Mouse (Mus musculus) mouse trophoblast stem cell (cell line): ENCODE results near the gene Rpl10a.
"Not testable (repeated sequence)": the region's sequence is repeated elsewhere in the genome, so short reads cannot be mapped to it uniquely, and the experiment has no call there.

Experiments used
- in situ Hi-C, 2 experiments: fragments of 300-500 bp; cut with MseI, MboI; formaldehyde crosslinking; loops; 2 replicates in 1 of 2; 3 replicates in 1 of 2; pipeline ENCODE4 v1.15.1; 2025

Rpl10a gene

DNA sequence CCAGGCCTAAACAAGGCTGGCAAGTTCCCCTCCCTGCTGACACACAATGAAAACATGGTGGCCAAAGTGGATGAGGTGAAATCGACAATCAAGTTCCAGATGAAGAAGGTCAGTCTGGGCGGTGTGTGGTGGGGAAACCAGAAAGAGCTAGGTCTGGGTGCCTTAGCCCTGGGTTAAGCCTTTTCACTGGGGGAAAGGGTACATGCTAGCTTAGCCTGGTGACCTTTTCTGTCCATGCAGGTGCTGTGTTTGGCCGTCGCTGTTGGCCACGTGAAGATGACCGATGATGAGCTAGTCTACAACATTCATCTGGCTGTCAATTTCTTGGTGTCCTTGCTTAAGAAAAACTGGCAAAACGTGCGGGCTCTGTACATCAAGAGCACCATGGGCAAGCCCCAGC, 2.3 kb downstream of the Rpl10a start:
- in situ Hi-C loops: not testable (repeated sequence)

DNA sequence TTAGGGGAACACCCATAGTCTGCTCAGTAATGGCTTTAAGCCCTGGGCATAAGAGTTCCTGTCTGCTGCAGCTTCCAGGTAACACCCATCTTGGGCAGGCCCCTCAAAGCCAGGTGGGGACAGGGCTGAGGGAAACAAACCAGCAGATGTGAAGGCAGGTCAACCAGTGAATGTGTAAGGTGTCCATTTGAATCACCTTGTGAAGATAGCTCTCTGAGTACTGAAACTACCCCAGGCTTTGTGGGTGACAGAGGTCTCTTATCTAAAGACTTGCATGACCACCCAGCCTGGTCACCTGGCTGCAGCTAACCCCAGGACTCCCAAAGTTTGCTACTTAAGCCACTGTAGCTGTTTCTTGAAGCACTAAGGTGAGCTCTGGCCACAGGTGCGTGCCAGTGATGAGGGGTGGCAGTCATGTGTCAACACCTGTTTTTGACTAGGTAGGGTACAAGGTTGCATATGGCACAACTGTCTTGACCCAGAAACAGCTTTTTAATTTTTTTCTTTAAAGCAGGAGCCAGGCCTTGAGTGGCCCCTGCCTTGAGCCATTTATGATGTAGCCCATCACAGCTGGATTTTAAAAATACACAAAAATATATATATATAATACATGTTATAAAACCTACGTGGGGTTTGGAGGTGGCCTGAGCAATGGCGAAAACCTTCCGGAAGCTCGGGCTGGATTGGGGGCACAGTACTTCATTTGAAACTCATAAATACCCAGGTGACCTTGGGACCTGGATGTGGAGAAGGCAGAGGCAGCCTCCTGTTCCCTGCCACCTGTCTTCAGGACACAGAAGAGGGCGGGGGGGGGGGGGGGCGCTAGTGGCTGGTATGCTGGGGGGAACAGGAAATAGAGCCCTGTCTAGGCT, 3.2 kb downstream of the Rpl10a start:
- in situ Hi-C loops: no loop called here

DNA sequence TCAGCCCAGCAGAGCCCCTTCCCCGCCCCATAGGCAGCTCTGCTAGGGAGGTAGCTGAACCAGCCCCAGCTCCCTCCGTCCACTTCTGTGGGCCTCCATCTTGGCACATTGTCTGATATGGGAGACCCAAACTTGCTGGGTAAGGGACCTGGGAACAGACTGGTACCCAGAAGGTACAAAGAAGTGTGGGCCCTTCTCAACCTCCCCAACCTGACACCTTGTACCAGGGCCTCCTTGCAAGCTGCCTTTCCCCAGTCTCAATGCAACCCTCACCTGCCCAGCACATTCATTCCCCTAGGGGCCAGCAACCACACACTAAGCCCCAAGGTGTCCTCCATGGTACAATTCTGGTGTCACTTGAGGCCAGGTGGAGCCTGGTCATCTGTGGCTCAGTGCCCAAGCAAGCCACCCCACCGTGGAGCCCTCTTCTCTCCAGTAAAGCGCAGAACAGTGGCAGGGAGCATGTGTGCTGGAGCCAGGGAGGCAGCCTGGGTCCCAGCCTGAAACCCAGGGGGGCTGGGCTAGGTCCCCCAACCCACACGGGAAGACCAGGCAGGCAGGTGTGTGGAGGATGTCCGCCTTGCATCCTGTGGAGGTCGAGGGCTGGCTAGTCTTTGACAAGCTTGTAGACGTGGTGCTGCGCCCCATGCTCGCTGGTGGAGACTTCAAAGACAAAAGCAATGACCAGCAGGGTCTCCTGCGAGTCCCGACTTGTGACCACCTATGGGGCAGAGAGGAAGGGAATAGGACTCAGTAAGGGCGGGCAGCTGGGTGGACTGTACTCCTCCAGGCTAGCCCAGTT, 4.0 kb downstream of the Rpl10a start:
- in situ Hi-C loops: no loop called here

DNA sequence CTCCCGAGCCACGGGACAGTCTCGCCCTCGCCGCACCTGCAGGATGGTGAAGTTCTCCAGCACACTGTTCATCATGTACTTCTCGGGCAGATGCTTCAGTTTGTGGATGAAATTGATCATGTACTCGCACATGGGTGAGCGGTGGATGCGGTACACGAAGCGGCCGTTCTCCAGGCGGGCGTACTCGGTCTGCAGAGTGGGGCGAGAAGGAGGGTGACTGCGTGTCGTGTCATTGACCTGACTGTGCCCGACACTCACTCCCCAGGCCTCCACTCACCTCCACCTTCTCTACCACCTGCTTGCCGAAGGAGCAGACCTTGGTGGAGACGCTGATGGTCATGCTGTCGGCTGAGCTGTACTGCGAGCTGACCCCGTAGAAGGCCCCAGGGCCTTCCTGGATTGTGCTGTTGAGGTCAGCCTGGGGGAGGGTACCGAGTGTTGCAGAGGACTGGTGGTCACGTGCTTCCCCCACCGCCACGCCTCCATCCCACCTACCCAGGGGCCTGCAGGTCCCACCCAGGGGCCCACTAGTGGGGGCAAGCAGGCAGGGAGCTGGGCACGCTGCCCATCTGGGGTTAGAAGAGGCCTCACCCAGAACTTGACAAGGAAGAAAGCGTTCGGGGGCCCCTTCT, 4.8 kb downstream of the Rpl10a start:
- in situ Hi-C loops: no loop called here

DNA sequence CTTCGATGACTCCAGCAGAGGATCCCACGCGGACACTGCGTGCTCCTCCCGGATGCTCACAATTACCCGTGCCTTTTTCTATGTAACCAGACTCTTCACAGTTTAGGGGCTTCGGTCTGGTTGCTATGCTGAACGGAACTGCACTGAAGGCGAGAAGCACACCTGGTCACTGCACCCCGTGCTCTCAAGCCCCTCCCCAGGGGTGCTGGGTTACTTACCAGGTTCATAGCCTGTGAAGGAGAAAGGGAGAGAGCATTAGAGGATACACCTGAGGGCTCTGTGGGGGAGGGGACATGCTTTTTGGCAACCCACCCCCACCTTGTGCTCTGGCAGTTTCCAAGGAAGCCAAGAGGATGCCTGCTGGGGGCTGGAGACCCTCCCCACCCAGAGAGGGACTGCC, 7.0 kb downstream of the Rpl10a start:
- in situ Hi-C loops: no loop called here

DNA sequence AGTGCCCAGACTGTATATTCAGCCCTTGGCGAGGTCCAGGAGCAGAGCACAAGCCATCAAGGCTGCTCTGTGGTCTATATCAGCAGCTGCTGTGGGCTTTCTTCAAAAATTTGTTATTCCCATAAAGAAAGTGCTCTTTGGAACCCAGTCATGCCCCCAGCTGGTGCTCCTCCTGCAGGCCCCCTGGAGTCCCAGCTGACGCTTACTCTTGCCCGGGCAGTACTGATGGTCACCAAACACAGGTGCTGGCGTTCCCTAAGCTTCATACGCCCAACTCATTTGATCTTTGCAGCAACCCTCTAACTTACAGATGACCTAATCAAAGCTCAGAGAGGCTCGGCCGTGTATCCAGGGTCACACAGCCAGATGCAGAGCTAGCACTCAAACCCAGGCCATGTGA, 9.3 kb downstream of the Rpl10a start:
- in situ Hi-C loops: no loop called here

DNA sequence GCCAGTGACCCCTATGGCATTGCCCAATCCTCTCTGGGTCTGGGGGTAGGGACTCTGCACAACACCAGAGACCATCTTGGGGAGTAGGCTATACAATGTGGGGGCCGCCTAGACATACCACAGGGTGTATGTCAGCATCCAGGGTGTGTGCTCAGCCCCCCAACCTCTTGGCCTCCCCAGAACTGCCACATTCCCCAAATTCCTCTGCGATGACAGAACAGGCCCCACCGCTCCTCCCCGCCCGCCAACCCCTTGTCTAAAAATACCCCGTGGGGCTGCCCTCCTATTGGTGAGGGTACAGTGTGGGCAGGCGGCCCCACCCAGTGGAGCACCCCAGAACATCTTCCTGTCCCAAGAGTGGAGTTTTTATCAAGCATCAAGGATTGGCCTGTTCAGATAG, 12.3 kb downstream of the Rpl10a start:
- in situ Hi-C loops: no loop called here

DNA sequence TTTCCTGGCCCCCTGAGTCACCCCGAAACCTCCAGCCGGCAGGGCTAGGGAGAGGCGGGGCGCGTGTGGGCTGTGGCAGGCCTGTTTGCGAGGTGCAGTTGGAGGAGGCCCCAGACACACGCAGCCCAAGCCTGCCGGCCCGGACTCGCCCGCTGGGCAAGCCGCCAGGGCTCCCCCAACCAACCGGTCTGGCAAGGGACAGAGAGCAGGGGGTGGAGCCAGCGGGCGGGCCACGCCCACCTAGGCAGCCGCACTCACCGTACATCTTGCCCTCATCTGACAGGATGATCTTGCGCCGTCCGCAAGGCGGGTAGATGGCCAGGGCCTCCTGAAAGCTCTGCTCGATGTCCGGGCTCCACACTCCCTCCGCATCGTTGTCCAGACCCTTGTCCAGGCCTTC, 12.8 kb downstream of the Rpl10a start:
- in situ Hi-C loops: no loop called here

DNA sequence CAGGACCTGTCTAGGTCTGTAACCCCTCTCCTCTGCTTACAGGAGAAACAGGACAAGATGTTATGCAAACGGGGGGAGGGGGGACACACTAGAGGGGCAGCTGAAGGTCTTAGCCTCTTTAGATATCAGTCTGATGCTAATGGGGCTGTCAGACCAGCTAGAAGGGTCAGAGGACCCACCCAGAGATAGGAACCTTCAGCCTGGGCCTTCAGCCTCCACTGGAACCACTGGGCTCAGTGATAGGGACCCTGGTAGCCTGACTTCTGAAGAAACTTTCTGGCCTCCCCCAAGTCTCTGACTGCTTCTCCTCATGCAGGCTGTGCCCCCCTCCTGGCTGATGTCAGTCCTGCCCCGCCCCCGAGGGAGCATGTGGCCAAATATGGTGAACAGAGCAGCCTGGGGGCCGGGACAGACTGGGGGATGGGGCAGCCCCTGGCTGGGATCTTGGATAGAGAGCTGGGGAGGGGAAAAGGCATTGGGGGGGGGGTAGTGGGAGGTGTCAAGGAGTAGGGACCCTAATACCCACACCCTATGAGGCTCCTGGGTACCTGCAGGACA, 15.9 kb downstream of the Rpl10a start:
- in situ Hi-C loops: no loop called here

DNA sequence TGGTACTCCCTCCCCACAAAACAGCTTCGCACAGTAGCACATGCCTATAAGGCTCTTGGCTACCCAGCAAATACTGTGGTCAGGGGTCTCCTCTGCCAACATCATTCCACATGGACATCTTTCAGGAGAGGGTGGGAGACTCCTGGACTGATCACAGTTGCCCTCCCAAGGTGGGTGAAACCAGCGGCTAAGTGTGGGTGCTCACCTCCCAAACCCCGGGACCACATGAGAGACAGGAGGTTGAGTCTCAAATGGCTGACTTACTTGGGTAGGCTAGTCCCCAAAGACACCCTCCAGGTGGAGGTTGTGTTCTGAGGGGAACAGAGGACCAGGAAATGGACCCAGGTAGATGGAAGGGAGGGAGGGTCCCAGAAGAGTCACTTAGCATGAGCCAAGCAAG, 16.4 kb downstream of the Rpl10a start:
- in situ Hi-C loops: no loop called here

DNA sequence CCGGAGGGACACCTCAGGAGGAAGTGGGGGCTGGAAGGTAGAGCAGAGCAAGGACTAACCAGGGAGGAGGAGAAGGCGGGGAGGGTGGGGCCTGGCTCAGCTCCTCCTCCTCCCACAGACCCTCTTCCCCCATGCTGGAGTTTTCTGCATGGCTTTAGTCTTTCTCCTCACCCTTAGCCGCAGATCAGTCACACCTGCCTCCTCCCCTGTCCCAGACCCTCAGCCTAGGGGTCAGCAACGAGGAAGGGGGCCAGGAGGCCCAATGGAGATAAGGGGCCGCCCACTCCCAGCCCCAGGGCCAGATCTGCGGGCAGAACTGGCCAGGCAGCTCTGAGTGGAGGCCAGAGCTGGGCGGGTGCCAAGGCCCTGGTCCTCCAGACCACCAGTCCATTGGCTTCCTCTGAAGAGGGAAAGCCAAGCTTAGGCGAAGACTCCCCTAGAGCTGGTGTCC, 17.0 kb downstream of the Rpl10a start:
- in situ Hi-C loops: no loop called here

DNA sequence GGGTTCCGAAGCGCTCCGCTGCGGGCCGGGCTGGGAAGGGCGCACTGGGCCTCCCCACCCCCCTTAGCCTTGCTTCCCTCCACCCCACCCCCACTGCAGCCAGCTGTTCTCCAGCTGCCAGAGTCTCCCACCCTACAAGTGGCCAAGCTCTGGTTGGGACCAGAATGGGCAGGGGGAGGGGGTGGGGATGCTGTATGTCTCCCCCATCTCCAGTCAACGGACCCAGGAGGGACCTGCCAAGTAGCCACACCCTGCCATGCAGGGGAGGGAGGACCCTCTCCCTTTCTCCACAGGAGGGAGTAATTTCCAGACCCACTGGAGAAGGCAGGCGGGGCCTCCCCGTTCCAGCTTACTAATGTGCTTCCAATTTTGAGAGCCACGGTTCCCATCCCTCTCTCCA, 17.6 kb downstream of the Rpl10a start:
- in situ Hi-C loops: no loop called here

DNA sequence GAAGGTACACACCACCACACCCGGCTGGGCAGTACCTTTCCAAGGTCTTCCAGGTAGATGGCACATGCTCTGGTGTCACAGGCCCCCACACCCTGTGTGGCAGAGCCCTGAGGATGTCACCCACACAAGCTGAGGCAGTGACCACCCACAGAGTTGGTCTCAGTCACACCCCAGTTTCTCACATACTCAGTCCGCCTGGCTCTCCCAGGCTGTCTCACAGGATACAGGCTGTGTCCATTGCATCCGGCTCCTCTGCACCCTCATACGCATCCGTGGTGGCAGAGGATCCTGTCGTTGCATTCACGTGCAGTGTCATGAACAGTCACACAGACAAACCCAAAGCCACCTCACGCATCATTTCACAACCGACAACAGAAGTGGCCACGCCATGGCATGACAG, 19.1 kb downstream of the Rpl10a start:
- in situ Hi-C loops: no loop called here

DNA sequence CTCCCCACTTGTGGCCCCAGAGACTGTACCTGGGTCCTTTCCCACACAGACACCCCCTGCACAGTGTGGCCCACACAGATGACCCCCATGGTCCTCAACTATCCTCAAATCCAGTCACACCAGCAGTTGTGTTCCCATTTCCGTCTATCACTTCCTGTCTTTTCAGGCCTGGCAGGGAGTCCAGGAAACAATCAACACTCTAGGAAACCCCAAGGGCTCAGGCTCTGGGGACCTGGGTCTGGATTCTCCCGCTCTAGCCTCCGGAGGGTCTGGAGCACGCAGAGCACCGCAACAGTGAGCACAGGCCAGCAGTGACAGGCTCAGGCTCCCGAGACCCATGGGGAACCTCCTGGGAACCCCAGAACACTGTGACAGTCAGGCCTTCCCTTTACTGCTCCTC, 19.9 kb downstream of the Rpl10a start:
- in situ Hi-C loops: no loop called here

DNA sequence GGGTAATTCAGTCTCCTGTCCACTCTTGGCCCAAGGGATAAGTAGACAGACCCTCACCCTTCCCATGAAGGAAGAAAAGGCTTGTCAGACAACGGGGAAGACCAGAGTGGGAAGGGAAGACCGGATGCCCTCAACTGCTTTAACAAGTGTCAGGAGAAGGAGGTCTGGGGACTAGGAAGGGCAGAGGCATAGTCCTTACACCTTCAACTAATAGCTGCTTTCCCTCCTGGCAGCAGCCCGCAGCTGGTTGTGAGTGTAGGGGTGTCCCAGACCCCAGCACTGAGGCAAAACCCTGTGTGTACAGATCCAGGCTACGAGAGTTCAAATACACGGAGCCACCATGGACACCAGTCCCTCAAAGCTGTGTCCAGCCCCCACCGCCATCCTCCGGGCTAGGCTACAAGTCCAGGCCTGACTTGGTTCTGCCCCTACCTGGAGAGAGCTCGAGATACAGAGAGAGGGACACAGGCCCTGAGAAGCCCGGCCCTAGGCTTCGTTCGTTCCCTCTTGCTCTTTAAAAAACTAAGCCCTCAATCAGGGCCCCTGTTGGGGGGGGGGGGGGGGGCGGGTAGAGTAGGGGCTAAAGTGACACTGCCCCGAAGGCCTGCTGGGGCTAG, 21.1 kb downstream of the Rpl10a start:
- in situ Hi-C loops: no loop called here

DNA sequence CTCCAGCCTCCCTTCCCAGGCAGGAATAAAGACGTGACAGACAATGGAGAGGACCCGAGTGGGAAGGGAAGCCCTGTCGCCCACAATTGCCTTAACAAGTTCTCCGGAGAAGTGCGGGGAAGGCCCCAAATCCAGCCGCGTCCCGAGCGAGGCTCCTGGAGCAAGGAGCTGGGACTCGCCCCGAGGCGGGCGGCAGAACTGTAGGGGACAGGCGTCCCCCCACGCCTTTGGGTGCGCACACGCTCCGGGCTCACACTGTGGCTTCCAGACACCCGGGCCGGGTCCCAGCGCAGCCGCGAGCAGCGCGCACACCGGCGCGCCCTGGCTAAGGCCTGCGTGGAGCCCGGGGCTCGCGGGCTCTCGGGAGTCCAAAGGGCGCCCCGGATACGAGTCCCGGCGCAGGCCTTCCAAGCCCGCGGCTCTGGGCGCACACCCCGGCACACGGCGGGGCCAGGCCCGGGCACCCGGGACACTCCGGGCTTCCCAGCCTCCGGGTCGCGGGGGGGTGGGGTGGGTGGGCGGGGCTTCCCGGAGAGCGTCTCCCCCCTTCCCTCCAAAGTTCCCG, 21.7 kb downstream of the Rpl10a start:
- in situ Hi-C loops: no loop called here

DNA sequence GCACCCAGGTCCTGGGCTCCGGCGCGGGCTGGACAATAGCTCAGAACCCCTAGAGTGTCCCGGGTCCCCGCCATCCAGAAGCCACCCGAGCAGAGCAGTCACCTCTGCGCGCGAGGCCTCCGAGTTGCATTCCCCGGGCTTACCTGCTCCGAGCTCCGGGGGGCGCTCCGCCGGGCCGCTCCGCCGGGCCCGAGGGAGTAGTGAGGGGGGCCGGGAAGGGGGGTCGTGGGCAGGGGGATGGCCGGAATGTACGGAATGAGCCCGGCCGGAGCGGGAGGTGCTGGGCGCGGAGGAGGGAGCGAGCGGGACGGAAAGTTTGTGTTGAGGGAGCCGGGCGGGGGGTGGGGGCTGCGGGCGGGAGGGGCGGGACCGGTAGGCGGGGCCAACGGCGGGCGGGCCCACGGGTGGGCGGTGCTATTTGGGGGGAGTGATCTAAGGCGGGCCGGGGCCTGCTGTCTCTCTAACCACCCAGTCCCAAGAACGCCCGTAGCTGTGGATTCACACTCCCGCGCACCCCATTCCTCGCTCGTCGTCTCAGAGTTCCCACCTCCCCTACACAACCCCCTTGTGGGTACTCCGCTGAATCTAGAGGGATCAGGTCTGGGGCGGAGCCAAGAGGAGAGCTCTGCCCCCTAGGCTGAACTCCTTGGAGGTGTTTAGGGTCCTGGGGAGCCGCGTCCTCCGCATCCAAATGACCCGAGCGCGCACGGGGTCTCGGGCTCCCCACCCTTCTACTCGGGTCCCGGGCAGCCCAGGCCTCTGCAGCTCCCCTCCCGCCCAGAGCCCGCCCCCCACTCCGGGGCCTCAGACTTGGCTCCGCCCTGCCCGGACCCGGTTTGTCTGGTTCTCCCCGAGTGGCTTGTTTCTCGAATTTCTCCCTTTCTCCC, 22.4 kb downstream of the Rpl10a start, which contains the start of gene Tead3:
Gene Tead3 (minus strand): TSS at position 352 of the 887 bp plus-strand sequence.
- in situ Hi-C loops: no loop called here

DNA sequence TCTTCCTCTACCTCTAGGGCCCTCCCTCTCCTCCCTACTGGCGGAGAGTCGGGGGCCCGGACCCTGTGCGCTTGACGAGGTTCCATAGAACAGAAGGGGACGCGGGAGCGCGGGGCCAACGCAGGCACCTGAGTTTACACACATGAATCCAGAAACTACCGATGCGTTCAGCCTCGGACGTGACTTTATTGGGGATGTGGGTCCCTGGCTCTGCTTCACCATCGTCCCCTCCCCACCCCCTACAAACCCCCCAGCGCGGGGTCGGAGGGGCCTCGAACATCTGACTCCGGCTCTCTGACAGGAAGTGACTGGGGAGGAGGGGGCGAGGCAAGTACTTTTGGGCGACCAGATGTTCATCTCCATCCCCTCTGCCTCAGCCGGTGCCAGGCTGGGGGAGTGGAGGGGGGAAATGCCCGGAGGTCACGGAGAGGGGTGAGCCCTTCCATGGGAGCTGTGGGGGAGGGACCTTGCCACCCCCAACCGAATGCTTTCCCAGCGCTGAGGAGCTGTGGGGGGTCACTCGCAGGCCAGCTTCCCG, 23.2 kb downstream of the Rpl10a start:
- in situ Hi-C loops: no loop called here

DNA sequence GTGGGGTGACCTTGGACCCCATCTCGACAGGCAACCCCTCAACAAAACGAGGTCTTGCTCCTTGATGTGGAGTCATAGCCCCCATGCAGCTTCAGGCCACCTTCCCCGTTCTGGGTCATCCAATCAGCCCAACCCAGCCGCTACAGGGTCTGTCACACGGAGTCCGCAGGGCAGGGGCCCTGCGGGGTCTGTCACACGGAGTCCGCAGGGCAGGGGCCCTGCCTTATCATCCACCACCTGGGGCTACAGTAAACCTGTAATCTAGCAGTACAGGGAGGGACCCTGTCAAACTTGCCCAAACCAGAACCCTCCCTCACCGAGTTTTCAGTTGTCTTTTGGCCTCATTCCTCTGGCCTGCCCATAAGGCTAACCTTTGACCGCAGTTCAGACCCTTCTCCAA, 23.7 kb downstream of the Rpl10a start:
- in situ Hi-C loops: no loop called here

DNA sequence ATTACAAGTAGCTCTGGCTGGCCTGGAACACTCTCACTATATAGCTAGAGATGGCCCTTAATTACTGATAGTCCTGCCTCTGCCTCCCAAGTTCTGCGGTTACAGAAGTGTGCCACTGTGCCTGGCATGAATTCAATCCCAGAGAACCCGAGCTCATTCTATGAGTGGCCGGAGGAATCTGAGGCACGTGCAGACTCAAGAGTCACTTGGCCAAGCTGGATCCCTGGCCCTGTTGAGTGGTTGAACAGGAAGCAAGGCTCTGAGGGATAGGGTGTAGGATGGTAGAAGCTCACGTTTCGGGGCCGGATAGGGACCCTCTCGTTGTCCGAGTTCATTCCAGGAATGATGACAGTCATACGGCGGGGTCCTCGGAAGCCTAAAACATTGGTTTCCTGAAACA, 27.6 kb downstream of the Rpl10a start:
- in situ Hi-C loops: no loop called here
